Mouse (Mus musculus) megakaryocyte progenitor cell, adult 5-6 weeks (primary cell): Measurements from ENCODE around the gene Ddost. TPM values are rescaled to one million over a fixed set of nuclear protein-coding genes. Genes with fewer than 3 reads are reported as not detected.

Source experiments
- ATAC-seq: replicated peaks from 2 replicates; pipeline ENCODE4 v1.8.0; 2016; ENCODE audit warnings: mild to moderate bottlenecking, moderate TSS enrichment, inconsistent platforms; ENCODE audit not compliant: poor library complexity
- total RNA-seq, 2 experiments: library from RNA; stranded (forward) in 1 of 2; stranded (reverse) in 1 of 2; fragments of 157-497, 149-512 nt in 1 of 2; fragments of 200-1000 nt in 1 of 2; gene quantifications; 2 replicates each; pipeline versions ENCODE4 v1.2.3 to v1.2.4; 2015 to 2017

Ddost gene
- total RNA-seq (2015) (303 and 328 TPM in 2 replicates), total RNA-seq (2017) (225 and 240 TPM in 2 replicates)

- ATAC-seq: peak; percentile 93
These were observed at the start of gene Ddost for GRCm38 (mm10) chr4:138304340-138305104. Gene Ddost, plus strand, starts transcription at chr4:138304730.

DNA sequence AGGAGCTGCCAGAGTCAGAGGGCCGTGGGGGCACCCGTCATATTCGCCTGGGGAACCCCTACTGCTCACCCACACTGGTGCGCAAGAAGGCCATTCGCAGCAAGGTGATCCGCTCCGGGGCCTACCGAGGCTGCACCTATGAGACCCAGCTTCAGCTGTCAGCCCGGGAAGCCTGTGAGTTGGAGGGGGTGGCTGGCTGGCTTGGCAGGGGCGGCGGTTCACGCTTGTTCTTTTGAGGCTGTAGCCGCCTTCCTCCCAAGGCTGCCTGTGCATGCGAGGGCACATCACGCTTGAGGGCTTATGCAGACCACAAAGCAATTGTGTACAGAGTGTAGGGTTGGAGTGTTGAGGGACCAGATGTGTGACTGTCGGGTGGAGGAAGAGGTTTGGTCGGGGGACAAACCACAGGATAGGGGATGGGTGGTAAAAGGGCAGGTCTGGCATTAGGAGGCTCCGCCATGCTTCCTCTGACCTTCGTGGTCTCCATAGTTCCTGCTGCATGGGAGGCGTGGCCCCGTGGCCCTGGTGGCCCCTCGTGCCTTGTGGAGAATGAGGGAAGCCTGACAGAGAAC is 47.3 kb upstream of the Ddost start:
- peak; percentile 58 for ATAC-seq

DNA sequence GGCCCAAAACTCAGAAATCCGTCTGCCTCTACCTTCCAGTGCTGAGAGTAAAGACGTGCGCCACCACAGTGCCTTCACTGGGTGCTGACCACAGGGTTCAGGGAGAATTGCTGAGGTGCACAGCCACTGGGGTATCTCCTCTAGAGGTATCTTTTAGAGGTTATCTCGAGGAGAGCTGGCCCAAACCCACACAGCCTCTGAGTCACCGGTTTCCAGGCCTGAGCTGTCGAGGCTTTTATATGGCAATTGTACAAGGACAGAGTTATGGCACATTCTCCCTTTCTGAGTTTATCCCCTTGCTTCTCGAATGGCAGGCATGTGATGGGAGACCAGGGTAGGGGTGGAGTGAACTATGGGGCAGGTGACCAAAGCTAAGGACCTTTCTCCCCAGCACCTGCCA is 45.9 kb upstream of the Ddost start:
- ATAC-seq: no peak

GRCm38 (mm10) chr4:138259482-138259881 is 45.0 kb upstream of the Ddost start:
- ATAC-seq: peak; percentile 47

DNA sequence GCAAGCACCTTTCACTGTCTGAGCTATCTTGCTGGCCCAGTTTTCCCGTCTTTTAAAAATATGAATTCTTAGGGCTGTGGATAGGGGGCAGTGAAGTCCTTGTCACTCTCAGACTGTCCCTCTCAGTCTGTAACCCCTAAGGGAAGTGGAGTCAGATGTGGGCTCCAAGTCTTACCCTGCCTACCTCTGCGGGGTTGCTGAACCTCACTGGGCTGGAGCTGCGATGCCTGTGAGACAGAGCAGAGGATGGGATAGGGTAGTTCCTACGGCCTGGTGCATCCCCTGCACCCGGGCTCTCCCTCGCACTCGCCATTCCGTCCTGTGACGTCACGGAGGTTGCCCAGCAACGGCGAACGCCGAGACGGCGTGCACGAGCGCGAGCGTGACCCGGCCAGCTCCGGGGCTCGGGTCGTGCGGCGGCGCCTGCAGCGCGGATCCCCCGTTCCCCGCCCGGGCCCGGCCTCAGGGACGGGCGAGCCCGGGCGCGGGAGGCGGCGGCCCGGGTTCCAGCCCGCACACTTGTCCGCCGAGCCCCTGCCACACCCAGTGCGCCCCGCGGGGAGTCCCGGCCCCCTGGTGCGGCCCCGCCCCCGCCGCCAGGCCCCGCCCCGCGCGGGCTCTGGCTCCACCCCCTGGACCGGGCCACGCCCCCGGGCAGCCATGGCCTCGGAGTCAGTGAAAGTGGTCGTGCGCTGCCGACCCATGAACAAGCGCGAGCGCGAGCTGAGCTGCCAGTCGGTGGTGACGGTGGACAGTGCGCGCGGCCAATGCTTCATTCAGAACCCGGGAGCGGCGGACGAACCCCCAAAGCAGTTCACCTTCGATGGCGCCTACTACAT is 42.5 kb upstream of the Ddost start:
- ATAC-seq: peak; percentile 51

DNA sequence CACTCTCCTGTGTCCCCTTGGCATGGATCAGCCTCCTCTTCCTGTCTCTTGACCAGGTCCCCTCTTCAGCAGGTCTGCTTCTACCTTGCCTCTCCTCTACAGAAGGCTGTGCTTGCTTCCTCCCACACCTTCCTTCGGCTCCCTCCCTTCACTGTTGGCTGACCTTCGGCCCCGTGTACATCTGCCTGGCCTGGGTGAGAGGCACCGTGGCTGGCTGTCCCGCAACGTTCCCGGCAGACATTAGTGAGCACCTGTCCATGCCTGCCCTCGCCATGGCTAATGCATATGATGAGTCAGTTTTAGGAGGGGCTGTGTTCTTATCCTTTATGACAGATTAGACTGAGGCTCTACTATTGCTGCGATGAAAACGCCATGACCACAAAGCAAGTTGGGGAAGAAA is 36.7 kb upstream of the Ddost start:
- no peak for ATAC-seq

DNA sequence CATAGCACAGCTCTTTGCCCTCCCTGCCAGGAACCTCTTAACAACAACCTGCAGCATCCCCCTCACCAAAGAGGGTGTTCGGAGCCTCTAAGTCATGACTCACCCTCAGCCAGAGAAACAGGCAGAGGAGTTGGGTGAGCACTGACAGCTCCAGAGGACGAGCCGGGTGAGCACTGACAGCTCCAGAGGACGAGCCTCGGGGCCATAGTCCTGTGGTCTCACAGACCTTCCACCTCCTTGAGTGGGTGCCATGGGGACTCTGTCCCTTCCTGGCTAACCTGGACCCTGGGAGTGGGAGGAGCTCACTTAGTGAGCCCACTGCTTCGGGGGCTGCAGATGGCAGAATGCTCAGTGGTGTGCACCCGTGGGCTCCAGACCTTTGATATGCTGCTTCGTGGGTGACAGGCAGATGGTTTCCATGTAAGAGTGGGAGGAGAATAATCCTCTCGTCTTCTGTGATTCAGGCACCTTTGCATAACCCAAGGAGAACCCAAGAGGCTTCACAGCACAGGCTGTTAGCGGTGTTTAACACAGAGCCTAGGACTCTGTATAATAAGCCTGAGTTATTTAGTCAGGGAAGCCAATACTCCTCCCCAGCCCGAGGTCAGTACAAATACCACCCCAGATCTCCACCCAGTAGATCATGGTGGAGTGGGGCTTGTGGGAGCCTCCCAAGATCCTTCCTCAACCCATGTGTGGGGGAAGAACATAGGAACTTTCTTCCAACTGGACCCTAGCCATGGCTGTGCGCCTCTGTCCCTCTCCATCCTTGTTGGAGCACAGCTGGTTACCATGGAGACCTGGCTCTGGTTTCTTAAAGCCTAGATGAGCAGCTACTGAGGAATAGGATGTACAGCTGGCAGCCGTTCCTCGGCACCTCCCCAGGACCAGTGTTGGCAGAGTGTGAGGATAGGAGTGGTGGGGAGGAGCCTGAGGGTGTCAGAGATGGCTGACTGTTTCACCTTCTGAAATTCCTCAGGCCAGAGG is 32.2 kb upstream of the Ddost start:
- no peak for ATAC-seq

GRCm38 (mm10) chr4:138278346-138278745 is 26.2 kb upstream of the Ddost start:
- ATAC-seq: no peak

GRCm38 (mm10) chr4:138282834-138283233 is 21.7 kb upstream of the Ddost start:
- ATAC-seq: peak; percentile 99

DNA sequence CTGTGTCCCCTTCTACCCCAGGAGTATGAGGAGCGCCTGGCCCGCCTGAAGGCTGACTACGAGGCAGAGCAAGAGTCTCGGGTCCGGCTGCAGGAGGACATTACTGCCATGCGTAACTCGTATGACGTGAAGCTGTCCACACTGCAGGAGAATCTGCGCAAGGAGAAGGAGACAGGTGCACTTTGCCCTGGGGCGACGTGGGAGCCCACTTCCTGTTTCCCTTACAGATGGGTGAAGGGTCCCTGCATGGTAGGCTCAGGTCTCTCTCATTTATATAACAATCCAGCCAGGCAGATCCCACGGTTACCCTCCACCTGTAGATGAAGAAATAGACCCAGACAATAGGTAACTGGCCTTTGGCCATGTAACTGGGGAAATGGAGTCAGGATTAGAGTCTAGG is 18.1 kb upstream of the Ddost start:
- no peak for ATAC-seq

GRCm38 (mm10) chr4:138288691-138289090 is 15.8 kb upstream of the Ddost start:
- peak; percentile 63 for ATAC-seq

GRCm38 (mm10) chr4:138292028-138292427 is 12.5 kb upstream of the Ddost start:
- no peak for ATAC-seq

- no peak for ATAC-seq
These were observed 11.1 kb upstream of the Ddost start for GRCm38 (mm10) chr4:138293261-138293948.

GRCm38 (mm10) chr4:138293949-138294550 is 10.5 kb upstream of the Ddost start:
- no peak for ATAC-seq

DNA sequence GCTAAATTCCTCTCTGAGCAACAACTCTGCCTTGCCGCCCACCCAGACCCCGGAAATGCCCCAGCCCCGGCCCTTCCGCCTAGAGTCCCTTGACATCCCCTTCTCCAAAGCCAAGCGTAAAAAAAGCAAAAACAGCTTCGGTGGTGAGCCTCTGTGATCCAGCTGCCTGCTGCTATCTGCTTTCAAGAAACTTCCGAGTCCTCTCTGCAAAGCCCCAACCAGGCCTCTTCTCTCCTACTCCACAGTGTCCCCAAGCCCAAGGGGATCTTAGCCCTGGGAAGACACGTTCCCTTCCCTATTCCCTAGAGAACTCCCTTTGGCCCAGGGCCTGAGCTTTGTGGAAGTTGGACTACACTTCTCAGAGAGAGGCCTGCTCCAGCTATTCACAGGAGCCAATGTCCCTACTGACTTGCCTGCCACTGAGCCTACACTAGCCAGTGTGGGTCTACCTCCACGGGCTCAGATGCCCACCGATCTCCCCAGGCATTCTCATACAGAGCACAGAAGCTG is 3.2 kb upstream of the Ddost start:
- no peak for ATAC-seq

GRCm38 (mm10) chr4:138303011-138303410 is 1.5 kb upstream of the Ddost start:
- no peak for ATAC-seq

- ATAC-seq: peak; percentile 15
These were observed 788 bp upstream of the Ddost start for GRCm38 (mm10) chr4:138303742-138304141.

- ATAC-seq: no peak
These were observed 2.5 kb downstream of the Ddost start for GRCm38 (mm10) chr4:138307025-138307424.

DNA sequence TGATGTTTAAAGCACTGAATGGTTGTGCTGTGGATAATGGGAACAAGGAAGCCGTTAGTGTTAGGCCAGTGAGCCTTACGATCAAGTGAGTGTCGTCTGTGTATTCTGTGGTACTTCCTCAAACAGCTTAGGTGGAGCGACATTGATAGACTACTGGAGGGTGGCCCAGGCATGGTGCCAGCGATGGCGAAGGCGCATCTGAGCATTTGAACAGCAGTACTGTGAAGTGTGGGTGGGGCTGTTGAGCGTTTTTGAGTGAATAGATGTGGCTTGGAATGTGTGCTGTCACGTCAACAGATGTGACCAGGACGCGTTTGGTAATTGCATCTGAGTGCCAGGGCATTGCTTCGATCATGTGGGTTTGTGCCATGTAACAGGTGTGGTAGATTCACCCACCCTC is 3.2 kb downstream of the Ddost start:
- 0 out of 2 replicates have a peak, but pooled peaks have one; percentile 7 for ATAC-seq
